Mouse (Mus musculus) liver, adult (tissue): Measurements from ENCODE around the gene Jchain.

ENCODE experiments used
- GATA4 ChIP-seq: IDR thresholded peaks from 2 replicates; pipeline ENCODE4 v1.6.1; 2014; ENCODE audit warnings: mild to moderate bottlenecking, low read length; ENCODE audit not compliant: insufficient replicate concordance

Jchain gene

GRCm38 (mm10) chr5:88527657-88528056 lies at the start of gene Jchain:
Jchain (minus strand) TSS chr5:88527891.
- no peak for TF ChIP-seq GATA4

- TF ChIP-seq GATA4, result no peak
Observed at GRCm38 (mm10) chr5:88575506-88576338, 48.0 kb upstream of the Jchain start.

DNA sequence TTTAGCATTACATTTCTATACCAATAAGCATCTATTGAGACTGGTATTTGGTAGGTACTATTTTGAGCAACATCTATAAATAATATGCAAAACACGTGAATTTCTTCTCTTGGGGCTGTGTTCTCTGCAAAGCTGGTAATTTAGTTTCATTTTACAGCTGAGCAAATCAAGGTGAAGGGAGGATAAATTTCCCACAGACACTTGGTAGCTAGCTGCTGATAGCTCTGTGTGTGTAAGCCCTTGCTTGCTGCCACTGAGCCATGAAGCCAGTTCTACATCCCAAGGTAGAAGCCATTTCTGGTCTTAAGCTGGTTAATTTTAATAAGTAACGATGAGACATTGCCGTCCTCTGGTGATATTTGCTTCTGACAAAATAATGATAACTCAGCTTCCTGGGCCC lies 47.1 kb upstream of the Jchain start:
- TF ChIP-seq GATA4, result no peak

DNA sequence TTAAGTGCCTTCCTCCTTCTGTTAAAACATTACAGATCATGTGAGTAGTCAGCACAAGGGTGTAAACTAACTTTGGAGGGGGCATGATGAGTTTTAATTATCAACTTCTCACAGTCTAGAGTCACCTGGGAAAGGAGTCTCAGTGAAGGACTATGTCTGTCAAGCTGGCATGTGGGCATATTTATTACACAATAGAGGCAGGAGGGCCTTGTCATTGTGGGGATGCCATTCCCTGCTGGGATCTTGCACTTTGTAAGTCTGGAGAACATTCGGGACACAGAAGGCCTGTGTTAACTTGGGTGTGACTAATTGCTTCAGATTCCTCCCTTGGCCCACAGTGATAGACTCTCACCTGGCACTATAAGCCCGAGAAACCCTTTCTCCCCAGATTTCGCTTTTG lies 41.9 kb upstream of the Jchain start:
- no peak for TF ChIP-seq GATA4

DNA sequence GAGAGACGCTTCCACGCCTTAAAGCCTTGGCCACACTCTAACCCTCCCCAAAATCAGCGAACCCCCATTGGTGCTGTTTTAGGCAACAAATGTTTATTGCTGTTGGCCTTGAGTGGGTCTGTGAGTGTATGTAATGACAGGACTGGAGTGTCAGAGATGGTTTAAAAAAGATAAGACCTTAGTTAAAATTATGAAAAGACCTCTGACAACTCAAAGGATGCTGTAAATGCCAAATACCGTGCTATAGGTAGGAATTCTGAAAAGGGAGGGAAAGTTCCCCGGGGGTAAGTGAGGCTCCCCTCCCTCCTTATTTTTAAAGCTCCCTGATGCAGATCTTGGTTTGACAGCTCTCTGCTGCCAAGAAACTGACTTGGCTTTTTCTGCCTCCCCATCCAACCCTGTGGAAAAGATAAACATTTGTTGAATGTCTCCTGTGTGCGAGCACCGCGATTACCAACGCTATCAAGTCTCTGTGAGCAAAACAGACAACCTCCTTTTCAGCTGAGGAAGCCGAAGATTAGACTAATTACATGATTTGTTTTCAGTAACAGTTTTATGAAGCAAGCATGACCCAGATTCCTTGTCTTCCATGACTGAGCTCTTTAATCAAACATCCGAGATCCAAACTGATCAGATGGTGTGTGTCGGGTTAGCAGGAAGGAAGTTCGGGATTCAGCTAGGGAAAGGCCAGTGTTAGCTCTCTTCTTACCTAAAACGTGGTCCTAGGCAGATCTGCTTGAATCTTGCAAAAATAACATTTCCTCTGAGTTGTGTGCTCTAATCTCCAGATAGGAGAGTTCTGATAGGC lies 38.5 kb upstream of the Jchain start:
- TF ChIP-seq GATA4, result no peak

GRCm38 (mm10) chr5:88565148-88566033 lies 37.7 kb upstream of the Jchain start:
- TF ChIP-seq GATA4, result no peak

- TF ChIP-seq GATA4, result no peak
Observed at GRCm38 (mm10) chr5:88564501-88565147, 36.9 kb upstream of the Jchain start, which contains the start of gene Rufy3. Rufy3 (plus strand) TSS chr5:88565040.

GRCm38 (mm10) chr5:88562863-88563780 lies 35.4 kb upstream of the Jchain start:
- TF ChIP-seq GATA4, result no peak

DNA sequence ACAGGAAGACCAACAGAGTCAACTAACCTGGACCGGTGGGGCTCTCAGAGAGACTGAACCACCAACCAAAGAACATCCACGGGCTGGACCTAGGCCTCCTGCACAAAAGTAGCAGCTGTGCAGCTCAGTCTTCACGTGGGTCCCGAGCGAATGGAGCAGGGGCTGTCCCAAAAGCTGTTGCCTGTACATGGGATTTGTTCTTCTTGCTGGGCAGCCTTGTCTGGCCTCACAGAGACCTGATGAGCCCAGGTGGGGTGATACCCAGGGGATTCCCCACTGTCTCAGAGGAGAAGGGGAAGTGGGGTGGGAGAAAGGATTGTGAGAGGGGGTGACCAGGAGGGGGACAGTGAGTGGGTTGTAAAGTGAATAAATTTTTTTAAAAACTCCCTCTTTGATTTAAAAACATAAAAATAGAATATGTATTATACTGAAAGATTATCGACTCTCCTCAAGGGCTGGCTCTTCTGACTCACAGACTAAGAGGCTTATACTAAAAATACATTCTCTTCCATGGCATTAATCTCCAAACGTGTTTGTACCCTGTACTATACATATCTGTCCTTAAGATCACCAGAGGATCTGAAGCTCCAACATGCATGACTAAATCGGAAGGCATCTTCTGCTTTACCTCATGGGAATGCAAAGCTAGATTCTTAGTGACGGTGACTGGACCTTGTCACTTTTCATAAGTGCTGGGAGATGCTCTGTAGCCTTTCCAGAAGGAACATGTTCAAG lies 33.6 kb upstream of the Jchain start:
- TF ChIP-seq GATA4, result no peak

DNA sequence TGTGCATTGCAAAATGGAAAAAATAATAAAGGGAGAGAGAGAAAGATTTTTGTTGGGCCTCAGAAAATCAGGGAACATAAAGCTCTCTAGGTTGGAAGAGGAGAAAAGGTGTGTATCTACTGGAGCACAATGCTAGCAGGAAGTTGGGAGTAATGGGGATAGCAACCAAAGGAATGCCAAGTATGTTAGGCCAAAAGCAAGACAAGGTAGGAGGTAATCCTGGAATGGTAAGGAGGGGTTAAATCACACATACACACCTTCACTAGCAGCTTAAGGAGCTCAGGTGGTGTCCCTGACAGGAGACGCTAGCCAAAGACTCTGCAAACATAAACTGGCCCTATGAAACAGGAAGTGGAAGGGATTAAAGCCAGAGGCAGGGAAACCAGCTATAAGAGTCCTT lies 31.3 kb upstream of the Jchain start:
- no peak for TF ChIP-seq GATA4

GRCm38 (mm10) chr5:88554086-88554886 lies 26.6 kb upstream of the Jchain start, which contains the start of gene Utp3:
Utp3 (plus strand) TSS chr5:88554462.
- TF ChIP-seq GATA4, result peak; percentile 87; the same call in 1 of the 2 replicates

DNA sequence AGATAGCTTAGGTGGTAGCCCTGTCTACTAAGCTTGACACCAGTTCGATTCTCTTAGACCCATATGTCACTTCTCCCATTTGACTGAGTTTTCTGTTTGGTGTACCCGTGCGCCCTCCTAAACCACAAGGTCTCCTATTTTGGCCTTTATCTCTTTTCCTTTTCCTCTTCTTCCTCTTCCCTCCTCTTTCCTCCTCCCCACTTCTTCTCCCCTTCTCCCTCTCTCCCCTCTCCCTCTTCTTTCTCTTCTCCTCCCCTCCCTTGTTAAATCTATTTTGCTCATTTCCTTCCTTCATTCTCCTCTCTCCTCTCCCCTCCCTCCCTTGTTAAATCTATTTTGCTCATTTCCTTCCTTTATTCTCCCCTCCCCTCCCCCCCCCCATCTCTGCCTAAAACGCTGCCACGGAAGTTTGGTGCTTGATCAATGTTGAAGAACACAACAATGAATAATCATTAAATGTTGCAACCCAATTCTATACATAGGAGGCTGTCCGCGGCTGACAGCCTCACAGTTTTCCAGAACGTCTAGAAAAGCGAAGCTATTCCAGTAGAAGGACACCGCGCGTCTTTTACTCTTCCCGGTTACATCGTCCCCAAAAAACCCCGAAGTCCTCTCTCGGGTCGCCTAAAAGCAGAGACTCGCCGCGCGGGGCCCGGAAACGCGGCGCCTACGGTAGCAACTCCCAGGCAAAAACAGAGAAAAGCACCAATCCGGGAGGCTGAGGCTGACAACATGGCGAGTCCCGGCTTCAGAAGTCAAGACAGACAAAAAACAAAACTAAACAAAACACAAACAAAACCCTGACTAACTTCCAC lies 25.8 kb upstream of the Jchain start:
- no peak for TF ChIP-seq GATA4
